Mouse (Mus musculus) kidney, adult 2 months (tissue): ENCODE measurements around the gene Abhd2.

Source experiments
- CTCF ChIP-seq: fragments of 200-500 bp; conservative IDR thresholded peaks from 2 replicates; pipeline ENCODE4 v1.5.1; 2011; ENCODE audit warnings: low read depth, mild to moderate bottlenecking, control low read depth, low read length, moderate library complexity, mixed read lengths; ENCODE audit not compliant: insufficient read depth, insufficient read length
- POLR2A ChIP-seq: fragments of 200-500 bp; IDR thresholded peaks from one replicate; pipeline ENCODE4 v1.6.1; 2011; ENCODE audit warnings: low read depth, low read length, control low read depth

GRCm38 (mm10) chr7:79258981-79259542, 13.9 kb upstream of the Abhd2 start:
- TF ChIP-seq POLR2A (no peak), CTCF (no peak)
